Mouse (Mus musculus) effector memory CD4-positive, alpha-beta T cell, adult 5 months (primary cell): ENCODE measurements around the gene Thap4. TPM values are rescaled to one million over a fixed set of nuclear protein-coding genes. Genes with fewer than 3 reads are reported as not detected.

ENCODE experiments used
- polyA plus RNA-seq: library from polyadenylated mRNA; unstranded; fragments of 100-300 nt; shearing (Covaris generic); gene quantifications from one replicate; pipeline ENCODE4 v1.2.1, GENCODE M21; 2017

Gene Thap4
- 24.3 TPM for polyA plus RNA-seq

GRCm38 (mm10) chr1:93754573-93755290 is at the start of gene Thap4:
TSS of gene Thap4 (minus strand) at chr1:93754864.

GRCm38 (mm10) chr1:93803556-93804507 is 49.2 kb upstream of the Thap4 start, which contains the start of gene Ing5:
TSS of gene Ing5 (plus strand) at chr1:93803965.

GRCm38 (mm10) chr1:93801741-93802238 is 47.1 kb upstream of the Thap4 start, which contains the start of gene Dtymk:
TSS of gene Dtymk (minus strand) at chr1:93801934.

GRCm38 (mm10) chr1:93751290-93751689 is 3.4 kb downstream of the Thap4 start, which contains the start of gene Atg4b:
TSS of gene Atg4b (plus strand) at chr1:93751500.

GRCm38 (mm10) chr1:93685401-93686244 is 69.0 kb downstream of the Thap4 start, which contains the start of gene Bok:
TSS of gene Bok (plus strand) at chr1:93685660.

GRCm38 (mm10) chr1:93658559-93658958 is 96.1 kb downstream of the Thap4 start, which contains the start of gene Stk25:
TSS of gene Stk25 (minus strand) at chr1:93658659.

Other genes starting within 250 kb of the Thap4 start
- gene Farp2, start 242.8 kb downstream of the Thap4 start, polyA plus RNA-seq: 2.6 TPM
- gene Stk25, start 96.2 kb downstream of the Thap4 start, polyA plus RNA-seq: 129 TPM
- not detected for gene Bok, start 69.2 kb downstream of the Thap4 start, polyA plus RNA-seq
- gene Atg4b, start 3.4 kb downstream of the Thap4 start, polyA plus RNA-seq: 104 TPM
- 47.6 TPM for gene Dtymk, start 47.1 kb upstream of the Thap4 start, polyA plus RNA-seq
- 52.7 TPM for gene Ing5, start 49.1 kb upstream of the Thap4 start, polyA plus RNA-seq
- 23.7 TPM for gene D2hgdh, start 70.0 kb upstream of the Thap4 start, polyA plus RNA-seq
- not detected for gene Gal3st2, start 106.4 kb upstream of the Thap4 start, polyA plus RNA-seq
- not detected for gene Gal3st2b, start 163.4 kb upstream of the Thap4 start, polyA plus RNA-seq
- gene Gal3st2c, start 235.6 kb upstream of the Thap4 start, polyA plus RNA-seq: 0.10 TPM